In the genomic region with DNA sequence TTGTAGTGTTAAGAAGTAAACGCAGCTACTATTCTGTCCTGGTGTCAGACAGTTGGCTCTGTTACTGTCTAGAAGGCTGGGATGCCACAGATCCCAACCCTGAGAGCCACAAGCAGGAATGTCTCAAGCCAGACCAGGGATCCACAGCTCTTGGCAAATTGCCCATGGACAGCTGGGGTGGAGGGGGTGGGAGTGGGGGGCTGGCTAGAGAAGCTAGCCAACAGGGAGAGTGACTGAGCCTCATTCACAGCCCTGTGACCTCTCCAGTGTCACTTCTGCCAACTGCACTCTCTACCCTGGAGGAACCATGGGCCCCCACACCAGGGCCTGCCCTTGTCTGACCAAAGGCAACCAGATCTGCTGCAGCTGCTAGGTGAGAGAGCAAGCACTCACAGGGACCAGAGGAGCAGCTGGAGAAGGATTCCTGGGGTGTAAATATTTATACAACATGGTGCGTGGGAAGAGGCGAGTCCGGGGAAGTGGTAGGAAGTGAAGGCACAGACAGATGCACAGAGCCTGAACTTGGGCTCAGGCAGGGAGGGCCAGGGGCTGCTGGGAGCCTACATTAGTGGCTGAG, we compare ENCODE assay signal across 8 mouse cellular contexts. TPM values are rescaled to one million over a fixed set of nuclear protein-coding genes. Genes with fewer than 3 reads are reported as not detected.
DNase-seq lines count a peak whose midpoint lies in the region; ATAC-seq lines count a peak whose summit lies in the region.

No protein-coding gene starts in this region.

- H3K9me3 ChIP-seq in midbrain, embryonic 13.5 days = no peaks in the 10 kb centered on the region; the same call in 1 of the 2 replicates

- H3K27me3 ChIP-seq in midbrain, embryonic 13.5 days = no peaks in the 10 kb centered on the region

- DNase-seq in kidney, adult 11 months = peak; percentile 41
- DNase-seq in kidney, adult 18-20 months = no peak
- DNase-seq in gastrocnemius, postnatal 25 days = peak; percentile 35
- peak; percentile 48 for DNase-seq in kidney, postnatal 14 days
- no peak for DNase-seq in spleen, postnatal 14 days (ENCODE audit: low spot score in 2 of 2)
- no peak for DNase-seq in thymus, postnatal 14 days
- no peak for DNase-seq in frontal cortex, adult 2 months (ENCODE audit: extremely low spot score in 1 of 2, low spot score in 1 of 2)

- 0 out of 2 replicates have a peak overlapping the region, but pooled peaks have one; percentile 33 for H3K9ac ChIP-seq in midbrain, embryonic 13.5 days (replicated peaks)

- WGBS in midbrain, embryonic 13.5 days = 67% methylated on average over 4 of the region's 4 CpGs

- peak overlapping the region; percentile 31; the same call in 1 of the 2 replicates for H3K27ac ChIP-seq in midbrain, embryonic 13.5 days

- H3K4me3 ChIP-seq in midbrain, embryonic 13.5 days (replicated peaks) = no peak overlapping the region

- H3K36me3 ChIP-seq in midbrain, embryonic 13.5 days = peaks cover 15% of the 10 kb centered on the region

- H3K4me1 ChIP-seq in midbrain, embryonic 13.5 days (replicated peaks) = peaks cover 11% of the 10 kb centered on the region

- H3K4me2 ChIP-seq in midbrain, embryonic 13.5 days (replicated peaks) = no peak overlapping the region

- peak; percentile 40; the same call in 1 of the 2 replicates for ATAC-seq in midbrain, embryonic 13.5 days

RNA-seq across cellular contexts. Expression of gene Zfp36l1, which starts 10.5 kb away (rescaled TPM):
- 10 to 100 TPM; 23.0 to 27.2 TPM for total RNA-seq in gastrocnemius, postnatal 25 days (2021)
- 51.7 and 60.1 TPM in 2 replicates for polyA plus RNA-seq in midbrain, embryonic 13.5 days (2015; fragmentation: Nextera tagmentation; extraction: Ambion mirVana)
- 22.0 and 24.3 TPM in 2 replicates for polyA plus RNA-seq in frontal cortex, adult 2 months (2012; rRNA removed)

Comparison
In these comparisons a context has a peak if more than half of its experiments do, and no peak if none do; other contexts are left out.
1. DNase-seq: peak in kidney, adult 11 months (single experiment), gastrocnemius, postnatal 25 days (single experiment) and kidney, postnatal 14 days (single experiment); none in kidney, adult 18-20 months (single experiment), spleen, postnatal 14 days (0 of 2), thymus, postnatal 14 days (single experiment) and frontal cortex, adult 2 months (0 of 2).